Mouse (Mus musculus): ENCODE data around the gene Mlph. TPM values are rescaled to one million over a fixed set of nuclear protein-coding genes. Genes with fewer than 3 reads are reported as not detected.

The Mlph gene
- 1.1 and 1.3 TPM in 2 replicates for polyA plus RNA-seq (2012; ENCODE audit: insufficient read depth, insufficient read length, missing spikeins)

- H3K4me1 ChIP-seq (ENCODE audit: control insufficient read depth, insufficient read depth, insufficient read length, low read length): peaks cover 10% of the 10 kb centered on the region
- no peak within 1 kb of the TSS for H3K27ac ChIP-seq (replicated peaks; ENCODE audit: low read depth, low read length)
- peak within 1 kb of the TSS; percentile 48 for H3K4me3 ChIP-seq (ENCODE audit: insufficient read depth, low read depth, low read length)
Measured at GRCm38 (mm10) chr1:90914948-90915569, at the start of gene Mlph. TSS of gene Mlph (plus strand) at chr1:90915085.

- H3K4me3 ChIP-seq (ENCODE audit: insufficient read depth, low read depth, low read length): no peak overlapping the region
- no peak overlapping the region for H3K27ac ChIP-seq (replicated peaks; ENCODE audit: low read depth, low read length)
- H3K4me1 ChIP-seq (ENCODE audit: control insufficient read depth, insufficient read depth, insufficient read length, low read length): no peaks in the 10 kb centered on the region
Measured at GRCm38 (mm10) chr1:90866734-90867133, 48.2 kb upstream of the Mlph start.

- no peak overlapping the region for H3K27ac ChIP-seq (replicated peaks; ENCODE audit: low read depth, low read length)
- H3K4me3 ChIP-seq (ENCODE audit: insufficient read depth, low read depth, low read length): no peak overlapping the region
- H3K4me1 ChIP-seq (ENCODE audit: control insufficient read depth, insufficient read depth, insufficient read length, low read length): no peaks in the 10 kb centered on the region
Measured at GRCm38 (mm10) chr1:90870581-90870980, 44.3 kb upstream of the Mlph start.

GRCm38 (mm10) chr1:90875371-90875770 is 39.5 kb upstream of the Mlph start:
- Histone ChIP-seq H3K4me1 (ENCODE audit: control insufficient read depth, insufficient read depth, insufficient read length, low read length) (no peaks in the 10 kb centered on the region), H3K4me3 (ENCODE audit: insufficient read depth, low read depth, low read length) (no peak overlapping the region), H3K27ac (replicated peaks; ENCODE audit: low read depth, low read length) (no peak overlapping the region)

GRCm38 (mm10) chr1:90875961-90876360 is 38.9 kb upstream of the Mlph start:
- Histone ChIP-seq H3K4me1 (ENCODE audit: control insufficient read depth, insufficient read depth, insufficient read length, low read length) (no peaks in the 10 kb centered on the region), H3K27ac (replicated peaks; ENCODE audit: low read depth, low read length) (no peak overlapping the region), H3K4me3 (ENCODE audit: insufficient read depth, low read depth, low read length) (no peak overlapping the region)

- no peaks in the 10 kb centered on the region for H3K4me1 ChIP-seq (ENCODE audit: control insufficient read depth, insufficient read depth, insufficient read length, low read length)
- H3K27ac ChIP-seq (replicated peaks; ENCODE audit: low read depth, low read length): no peak overlapping the region
- H3K4me3 ChIP-seq (ENCODE audit: insufficient read depth, low read depth, low read length): no peak overlapping the region
Measured at GRCm38 (mm10) chr1:90876486-90877270, 38.2 kb upstream of the Mlph start.

GRCm38 (mm10) chr1:90885771-90886460 is 29.0 kb upstream of the Mlph start:
- no peak overlapping the region for H3K27ac ChIP-seq (replicated peaks; ENCODE audit: low read depth, low read length)
- H3K4me1 ChIP-seq (ENCODE audit: control insufficient read depth, insufficient read depth, insufficient read length, low read length): peaks cover 4% of the 10 kb centered on the region; the same call in 1 of the 2 replicates
- no peak overlapping the region for H3K4me3 ChIP-seq (ENCODE audit: insufficient read depth, low read depth, low read length)

- Histone ChIP-seq H3K27ac (replicated peaks; ENCODE audit: low read depth, low read length) (no peak overlapping the region), H3K4me1 (ENCODE audit: control insufficient read depth, insufficient read depth, insufficient read length, low read length) (peaks cover 24% of the 10 kb centered on the region; the same call in 1 of the 2 replicates), H3K4me3 (ENCODE audit: insufficient read depth, low read depth, low read length) (no peak overlapping the region)
Measured at GRCm38 (mm10) chr1:90894521-90894920, 20.4 kb upstream of the Mlph start.

- Histone ChIP-seq H3K4me3 (ENCODE audit: insufficient read depth, low read depth, low read length) (no peak overlapping the region), H3K4me1 (ENCODE audit: control insufficient read depth, insufficient read depth, insufficient read length, low read length) (peaks cover 26% of the 10 kb centered on the region; the same call in 1 of the 2 replicates), H3K27ac (replicated peaks; ENCODE audit: low read depth, low read length) (no peak overlapping the region)
Measured at GRCm38 (mm10) chr1:90895004-90895403, 19.9 kb upstream of the Mlph start.

GRCm38 (mm10) chr1:90896281-90896680 is 18.6 kb upstream of the Mlph start:
- H3K27ac ChIP-seq (replicated peaks; ENCODE audit: low read depth, low read length): no peak overlapping the region
- peaks cover 33% of the 10 kb centered on the region; the same call in 1 of the 2 replicates for H3K4me1 ChIP-seq (ENCODE audit: control insufficient read depth, insufficient read depth, insufficient read length, low read length)
- no peak overlapping the region for H3K4me3 ChIP-seq (ENCODE audit: insufficient read depth, low read depth, low read length)

- peak overlapping the region; percentile 46; the same call in 1 of the 2 replicates for H3K27ac ChIP-seq (replicated peaks; ENCODE audit: low read depth, low read length)
- peaks cover 38% of the 10 kb centered on the region; the same call in 1 of the 2 replicates for H3K4me1 ChIP-seq (ENCODE audit: control insufficient read depth, insufficient read depth, insufficient read length, low read length)
- H3K4me3 ChIP-seq (ENCODE audit: insufficient read depth, low read depth, low read length): no peak overlapping the region
Measured at GRCm38 (mm10) chr1:90896741-90897361, 18.0 kb upstream of the Mlph start.

- no peak overlapping the region for H3K4me3 ChIP-seq (ENCODE audit: insufficient read depth, low read depth, low read length)
- peaks cover 42% of the 10 kb centered on the region; the same call in 1 of the 2 replicates for H3K4me1 ChIP-seq (ENCODE audit: control insufficient read depth, insufficient read depth, insufficient read length, low read length)
Measured at GRCm38 (mm10) chr1:90898012-90898411, 16.9 kb upstream of the Mlph start.

GRCm38 (mm10) chr1:90899816-90900215 is 15.1 kb upstream of the Mlph start:
- Histone ChIP-seq H3K4me1 (ENCODE audit: control insufficient read depth, insufficient read depth, insufficient read length, low read length) (peaks cover 44% of the 10 kb centered on the region; the same call in 1 of the 2 replicates), H3K27ac (replicated peaks; ENCODE audit: low read depth, low read length) (peak overlapping the region; percentile 95), H3K4me3 (ENCODE audit: insufficient read depth, low read depth, low read length) (no peak overlapping the region)

More at GRCm38 (mm10) chr1:90898012-90898411, 16.9 kb upstream of the Mlph start:
- H3K27ac ChIP-seq (replicated peaks; ENCODE audit: low read depth, low read length): no peak overlapping the region

- Histone ChIP-seq H3K27ac (replicated peaks; ENCODE audit: low read depth, low read length) (peak overlapping the region; percentile 95), H3K4me3 (ENCODE audit: insufficient read depth, low read depth, low read length) (no peak overlapping the region)
Measured at GRCm38 (mm10) chr1:90900406-90900805, 14.5 kb upstream of the Mlph start.

GRCm38 (mm10) chr1:90901246-90901645 is 13.6 kb upstream of the Mlph start:
- Histone ChIP-seq H3K4me1 (ENCODE audit: control insufficient read depth, insufficient read depth, insufficient read length, low read length) (peaks cover 38% of the 10 kb centered on the region; the same call in 1 of the 2 replicates), H3K27ac (replicated peaks; ENCODE audit: low read depth, low read length) (peak overlapping the region; percentile 54; the same call in 1 of the 2 replicates), H3K4me3 (ENCODE audit: insufficient read depth, low read depth, low read length) (no peak overlapping the region)

More at GRCm38 (mm10) chr1:90900406-90900805, 14.5 kb upstream of the Mlph start:
- H3K4me1 ChIP-seq (ENCODE audit: control insufficient read depth, insufficient read depth, insufficient read length, low read length): peaks cover 44% of the 10 kb centered on the region; the same call in 1 of the 2 replicates
